Mouse (Mus musculus): Measurements from ENCODE around the gene Il17ra. TPM values are rescaled to one million over a fixed set of nuclear protein-coding genes. Genes with fewer than 3 reads are reported as not detected.

The Il17ra gene
- total RNA-seq (2022): 10 to 100 TPM in 1 of 4 experiments, 1 to 10 TPM in 3; 8.3 to 11.9 (median 9.3) TPM

GRCm38 (mm10) chr6:120463086-120463871 lies at the start of gene Il17ra:
Il17ra (plus strand) TSS chr6:120463247.
- DNase-seq (ENCODE audit: low spot score in 2 of 2): no peak

- DNase-seq (ENCODE audit: low spot score in 2 of 2): no peak
Observed at GRCm38 (mm10) chr6:120438161-120438560, 24.9 kb upstream of the Il17ra start.

GRCm38 (mm10) chr6:120442171-120442749 lies 20.8 kb upstream of the Il17ra start:
- no peak for DNase-seq (ENCODE audit: low spot score in 2 of 2)

- DNase-seq (ENCODE audit: low spot score in 2 of 2): no peak
Observed at GRCm38 (mm10) chr6:120443363-120444355, 19.4 kb upstream of the Il17ra start.

GRCm38 (mm10) chr6:120450208-120450607 lies 12.8 kb upstream of the Il17ra start:
- DNase-seq (ENCODE audit: low spot score in 2 of 2): no peak

- no peak for DNase-seq (ENCODE audit: low spot score in 2 of 2)
Observed at GRCm38 (mm10) chr6:120452384-120453102, 10.5 kb upstream of the Il17ra start.

GRCm38 (mm10) chr6:120453103-120453445 lies 10.0 kb upstream of the Il17ra start:
- no peak for DNase-seq (ENCODE audit: low spot score in 2 of 2)

- no peak for DNase-seq (ENCODE audit: low spot score in 2 of 2)
Observed at GRCm38 (mm10) chr6:120453556-120453955, 9.5 kb upstream of the Il17ra start.

- DNase-seq (ENCODE audit: low spot score in 2 of 2): no peak
Observed at GRCm38 (mm10) chr6:120454627-120455077, 8.4 kb upstream of the Il17ra start.

- no peak for DNase-seq (ENCODE audit: low spot score in 2 of 2)
Observed at GRCm38 (mm10) chr6:120457074-120457473, 6.0 kb upstream of the Il17ra start.

GRCm38 (mm10) chr6:120457751-120458150 lies 5.3 kb upstream of the Il17ra start:
- no peak for DNase-seq (ENCODE audit: low spot score in 2 of 2)

- no peak for DNase-seq (ENCODE audit: low spot score in 2 of 2)
Observed at GRCm38 (mm10) chr6:120461217-120461616, 1.8 kb upstream of the Il17ra start.

GRCm38 (mm10) chr6:120462251-120462650 lies 796 bp upstream of the Il17ra start:
- DNase-seq (ENCODE audit: low spot score in 2 of 2): no peak

GRCm38 (mm10) chr6:120463884-120464283 lies 837 bp downstream of the Il17ra start:
- DNase-seq (ENCODE audit: low spot score in 2 of 2): no peak

GRCm38 (mm10) chr6:120464406-120464939 lies 1.4 kb downstream of the Il17ra start:
- DNase-seq (ENCODE audit: low spot score in 2 of 2): no peak

- no peak for DNase-seq (ENCODE audit: low spot score in 2 of 2)
Observed at GRCm38 (mm10) chr6:120465393-120465792, 2.3 kb downstream of the Il17ra start.

- DNase-seq (ENCODE audit: low spot score in 2 of 2): no peak
Observed at GRCm38 (mm10) chr6:120466609-120467329, 3.7 kb downstream of the Il17ra start.

- no peak for DNase-seq (ENCODE audit: low spot score in 2 of 2)
Observed at GRCm38 (mm10) chr6:120468259-120468658, 5.2 kb downstream of the Il17ra start.

- DNase-seq (ENCODE audit: low spot score in 2 of 2): no peak
Observed at GRCm38 (mm10) chr6:120469268-120469667, 6.2 kb downstream of the Il17ra start.

GRCm38 (mm10) chr6:120469770-120470169 lies 6.7 kb downstream of the Il17ra start:
- DNase-seq (ENCODE audit: low spot score in 2 of 2): no peak

Measured in layer of hippocampus, adult 8-10 months (tissue).